Mouse (Mus musculus): ENCODE measurements around the gene Dbx1. TPM values are rescaled to one million over a fixed set of nuclear protein-coding genes. Genes with fewer than 3 reads are reported as not detected.

The Dbx1 gene
- polyA plus RNA-seq, 1 experiment from 2014 or later: 78.5 TPM

DNA sequence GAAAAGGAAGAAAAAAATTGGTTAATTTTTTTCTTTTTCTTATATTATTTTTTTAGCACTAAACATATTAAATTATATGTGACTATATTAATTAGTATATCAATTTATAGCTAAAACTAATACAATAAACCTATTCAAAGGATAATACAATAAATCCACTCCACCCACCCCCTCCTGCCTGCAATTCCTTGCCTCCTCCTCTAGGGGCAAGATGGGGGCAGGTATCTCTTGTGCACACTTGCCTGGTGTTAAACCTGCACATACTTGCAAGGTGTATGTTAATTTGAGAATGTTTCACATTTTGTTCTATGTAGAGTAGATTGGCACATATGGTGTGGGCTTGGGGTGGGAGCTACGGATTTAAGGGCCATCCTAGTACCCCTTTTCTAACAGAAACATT is 16.5 kb downstream of the Dbx1 start:
- peaks cover 88% of the 10 kb centered on the region for H3K27me3 ChIP-seq
- H3K4me2 ChIP-seq (replicated peaks): no peak overlapping the region
- ATAC-seq: no peak
- H3K27ac ChIP-seq: no peak overlapping the region
- H3K36me3 ChIP-seq: no peaks in the 10 kb centered on the region
- no peak overlapping the region for H3K9ac ChIP-seq (replicated peaks)
- H3K4me3 ChIP-seq (replicated peaks): no peak overlapping the region
- 92% methylated on average over 1 of the region's 1 CpGs for WGBS
- H3K9me3 ChIP-seq: no peaks in the 10 kb centered on the region
- peaks cover 5% of the 10 kb centered on the region; the same call in 1 of the 2 replicates for H3K4me1 ChIP-seq (replicated peaks)

DNA sequence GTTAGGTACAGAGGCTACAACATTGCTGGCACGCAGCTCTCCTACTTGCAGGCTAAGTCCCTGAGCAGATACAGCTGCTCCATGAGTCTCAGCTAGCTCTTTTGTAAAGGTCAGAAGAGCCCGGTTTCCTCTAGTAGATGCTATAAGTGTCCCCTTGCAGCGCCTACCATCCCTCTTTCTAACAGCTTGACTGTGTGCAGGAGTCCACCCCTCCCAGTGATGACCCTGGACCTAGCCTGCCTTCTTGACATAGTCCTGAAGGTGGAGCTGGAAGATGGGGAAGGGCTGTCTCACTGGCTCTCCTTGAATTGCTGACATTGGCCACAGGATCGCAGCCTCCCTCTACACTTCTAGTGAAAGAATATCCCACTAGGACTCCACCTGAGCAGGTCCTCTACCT is 19.6 kb downstream of the Dbx1 start:
- Histone ChIP-seq H3K9me3 (no peaks in the 10 kb centered on the region), H3K36me3 (no peaks in the 10 kb centered on the region), H3K4me3 (replicated peaks) (no peak overlapping the region), H3K27me3 (peaks cover 84% of the 10 kb centered on the region), H3K4me2 (replicated peaks) (peak overlapping the region; percentile 34; the same call in 1 of the 2 replicates), H3K9ac (replicated peaks) (no peak overlapping the region), H3K27ac (no peak overlapping the region), H3K4me1 (replicated peaks) (peaks cover 5% of the 10 kb centered on the region; the same call in 1 of the 2 replicates)
- ATAC-seq: peak; percentile 25
- WGBS: 64% methylated on average over 4 of the region's 4 CpGs

DNA sequence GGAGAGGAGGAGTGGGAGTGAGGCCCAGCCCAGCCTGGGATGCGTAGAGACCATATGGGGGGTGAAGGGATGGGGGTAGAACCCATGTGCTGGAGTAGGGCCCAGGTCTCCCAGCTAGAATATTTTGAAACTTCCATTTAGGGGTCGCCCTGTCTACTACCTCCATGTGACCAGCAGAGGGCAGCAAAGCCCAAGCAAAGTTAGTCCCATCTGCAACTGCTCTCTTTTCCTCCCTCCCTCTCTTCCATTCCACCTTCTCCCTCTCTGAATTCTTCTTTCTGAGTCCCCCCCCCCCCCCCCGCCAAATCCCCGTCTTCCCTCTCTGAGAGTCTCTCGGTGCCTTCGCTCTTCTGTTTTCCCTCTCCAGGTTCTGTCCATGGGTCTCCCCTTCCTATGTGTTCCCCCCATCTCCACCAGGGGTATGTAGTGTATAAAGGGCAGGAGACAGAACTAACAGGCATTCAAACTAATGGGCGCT is 20.4 kb downstream of the Dbx1 start:
- peak overlapping the region; percentile 34 for H3K4me2 ChIP-seq (replicated peaks)
- 5% methylated on average over 6 of the region's 7 CpGs for WGBS
- H3K4me3 ChIP-seq (replicated peaks): no peak overlapping the region
- no peaks in the 10 kb centered on the region for H3K9me3 ChIP-seq
- H3K4me1 ChIP-seq (replicated peaks): peaks cover 5% of the 10 kb centered on the region; the same call in 1 of the 2 replicates
- no peak overlapping the region for H3K9ac ChIP-seq (replicated peaks)
- no peaks in the 10 kb centered on the region for H3K36me3 ChIP-seq
- ATAC-seq: peak; percentile 81
- H3K27ac ChIP-seq: no peak overlapping the region
- peaks cover 79% of the 10 kb centered on the region for H3K27me3 ChIP-seq

DNA sequence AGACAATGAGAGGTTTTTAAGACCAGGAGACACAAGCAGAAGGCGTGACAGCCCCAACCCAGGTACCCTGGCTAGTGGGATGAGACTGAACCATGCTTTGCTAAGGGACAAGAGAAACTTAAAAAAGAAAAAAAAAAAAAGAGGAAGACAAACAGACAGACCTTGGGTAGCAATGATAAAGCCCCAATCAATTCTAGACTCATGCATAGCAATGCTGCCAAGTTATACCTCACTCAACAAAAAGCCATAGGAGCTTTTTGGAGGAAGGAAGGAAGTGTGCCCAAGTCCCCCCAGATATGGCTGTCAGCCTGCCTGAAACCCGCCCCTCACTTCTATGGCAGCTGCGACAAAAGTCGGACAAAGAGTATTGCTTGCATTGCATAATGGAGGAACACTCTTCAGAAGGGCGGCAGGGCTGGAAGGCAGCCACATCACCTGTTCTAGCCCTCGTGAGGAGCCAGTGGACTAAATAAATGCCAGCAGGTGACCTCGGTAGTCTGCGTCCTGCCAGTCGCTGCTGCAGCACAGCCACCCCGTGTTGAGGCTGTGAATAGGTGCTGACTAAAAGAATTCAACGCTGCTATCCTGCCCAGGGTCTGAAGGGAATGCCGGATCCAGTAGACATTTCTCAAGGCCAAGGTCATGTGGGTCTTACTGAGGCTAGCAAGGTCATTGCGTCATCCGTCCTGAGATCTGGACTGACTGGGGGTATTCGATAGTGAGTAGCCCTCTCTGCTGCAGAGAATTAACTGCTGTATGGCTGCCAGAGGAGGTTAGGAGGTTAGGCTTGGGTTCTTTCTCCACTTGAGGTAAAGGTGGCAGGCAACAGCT is 31.5 kb downstream of the Dbx1 start:
- no peak for ATAC-seq
- Histone ChIP-seq H3K9ac (replicated peaks) (no peak overlapping the region), H3K36me3 (peaks cover 30% of the 10 kb centered on the region), H3K4me1 (replicated peaks) (peaks cover 12% of the 10 kb centered on the region; the same call in 1 of the 2 replicates), H3K4me2 (replicated peaks) (no peak overlapping the region), H3K4me3 (replicated peaks) (no peak overlapping the region), H3K27ac (no peak overlapping the region), H3K27me3 (peaks cover 2% of the 10 kb centered on the region; the same call in 1 of the 2 replicates), H3K9me3 (no peaks in the 10 kb centered on the region)
- WGBS: 88% methylated on average over 15 of the region's 15 CpGs

DNA sequence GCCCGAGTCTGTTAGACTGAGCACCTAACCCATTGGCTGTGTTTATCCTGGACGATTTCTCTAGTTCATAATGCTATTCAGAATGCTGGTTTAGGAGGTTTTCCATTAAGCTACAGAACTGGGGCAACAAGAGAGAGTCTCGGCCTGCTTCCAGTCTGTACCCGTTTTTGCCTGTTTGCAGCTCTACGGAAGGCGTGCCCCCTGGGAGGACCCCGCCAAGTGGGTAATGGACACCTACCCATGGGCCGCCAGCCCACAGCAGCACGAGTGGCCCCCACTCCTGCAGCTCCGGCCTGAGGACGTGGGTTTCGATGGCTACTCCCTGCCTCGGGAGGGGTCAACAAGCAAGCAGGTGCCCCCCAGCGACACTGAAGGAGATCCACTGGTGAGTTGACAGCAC is 32.4 kb downstream of the Dbx1 start:
- WGBS: 92% methylated on average over 14 of the region's 14 CpGs
- Histone ChIP-seq H3K9ac (replicated peaks) (no peak overlapping the region), H3K4me1 (replicated peaks) (peaks cover 4% of the 10 kb centered on the region; the same call in 1 of the 2 replicates), H3K9me3 (no peaks in the 10 kb centered on the region), H3K4me3 (replicated peaks) (no peak overlapping the region), H3K27ac (no peak overlapping the region), H3K27me3 (peaks cover 2% of the 10 kb centered on the region; the same call in 1 of the 2 replicates), H3K36me3 (peaks cover 38% of the 10 kb centered on the region), H3K4me2 (replicated peaks) (no peak overlapping the region)
- no peak for ATAC-seq

- no peak overlapping the region for H3K4me3 ChIP-seq (replicated peaks)
- no peaks in the 10 kb centered on the region for H3K9me3 ChIP-seq
- H3K9ac ChIP-seq (replicated peaks): no peak overlapping the region
- no peak overlapping the region for H3K27ac ChIP-seq
- no peaks in the 10 kb centered on the region; the same call in 1 of the 2 replicates for H3K27me3 ChIP-seq
- 59% methylated on average over 13 of the region's 13 CpGs for WGBS
- H3K36me3 ChIP-seq: peaks cover 54% of the 10 kb centered on the region
- ATAC-seq: peak; percentile 71
- no peak overlapping the region for H3K4me2 ChIP-seq (replicated peaks)
- H3K4me1 ChIP-seq (replicated peaks): no peaks in the 10 kb centered on the region
Observed at GRCm38 (mm10) chr7:49601191-49601975, 35.3 kb downstream of the Dbx1 start.

GRCm38 (mm10) chr7:49599950-49600349 is 36.7 kb downstream of the Dbx1 start:
- Histone ChIP-seq H3K27ac (no peak overlapping the region), H3K27me3 (no peaks in the 10 kb centered on the region), H3K9ac (replicated peaks) (no peak overlapping the region), H3K4me1 (replicated peaks) (no peaks in the 10 kb centered on the region), H3K4me2 (replicated peaks) (no peak overlapping the region), H3K4me3 (replicated peaks) (no peak overlapping the region), H3K36me3 (peaks cover 52% of the 10 kb centered on the region), H3K9me3 (no peaks in the 10 kb centered on the region)
- no peak for ATAC-seq
- 92% methylated on average over 3 of the region's 3 CpGs for WGBS

GRCm38 (mm10) chr7:49598225-49598624 is 38.4 kb downstream of the Dbx1 start:
- H3K4me2 ChIP-seq (replicated peaks): no peak overlapping the region
- H3K27me3 ChIP-seq: no peaks in the 10 kb centered on the region
- H3K9me3 ChIP-seq: no peaks in the 10 kb centered on the region
- no peak overlapping the region for H3K4me3 ChIP-seq (replicated peaks)
- H3K9ac ChIP-seq (replicated peaks): no peak overlapping the region
- H3K36me3 ChIP-seq: peaks cover 61% of the 10 kb centered on the region
- H3K27ac ChIP-seq: no peak overlapping the region
- H3K4me1 ChIP-seq (replicated peaks): no peaks in the 10 kb centered on the region
- no peak for ATAC-seq
- 96% methylated on average over 13 of the region's 13 CpGs for WGBS

DNA sequence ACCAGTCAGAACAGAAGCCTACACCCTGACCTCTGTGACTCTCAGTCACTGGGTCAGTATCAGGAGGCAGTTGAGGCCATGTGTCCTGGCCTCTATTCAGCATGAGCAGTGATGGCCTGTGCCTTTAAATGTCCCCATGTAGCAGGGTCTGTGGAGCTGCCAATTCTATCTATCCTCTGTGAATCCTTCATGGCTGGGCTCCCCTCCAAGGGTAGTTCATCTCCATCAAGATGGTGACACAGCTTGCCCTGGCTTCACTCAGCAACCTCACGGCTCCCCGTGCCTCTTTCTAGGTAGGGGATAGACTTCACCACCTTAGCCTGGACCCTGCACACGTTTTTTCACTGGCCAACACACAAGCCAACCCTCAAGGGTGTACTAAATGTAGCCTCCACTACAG is 38.9 kb downstream of the Dbx1 start:
- Histone ChIP-seq H3K4me3 (replicated peaks) (no peak overlapping the region), H3K9ac (replicated peaks) (no peak overlapping the region), H3K4me1 (replicated peaks) (no peaks in the 10 kb centered on the region), H3K36me3 (peaks cover 66% of the 10 kb centered on the region), H3K27ac (no peak overlapping the region), H3K9me3 (no peaks in the 10 kb centered on the region), H3K4me2 (replicated peaks) (no peak overlapping the region), H3K27me3 (no peaks in the 10 kb centered on the region)
- ATAC-seq: no peak
- WGBS: 87% methylated on average over 3 of the region's 3 CpGs

DNA sequence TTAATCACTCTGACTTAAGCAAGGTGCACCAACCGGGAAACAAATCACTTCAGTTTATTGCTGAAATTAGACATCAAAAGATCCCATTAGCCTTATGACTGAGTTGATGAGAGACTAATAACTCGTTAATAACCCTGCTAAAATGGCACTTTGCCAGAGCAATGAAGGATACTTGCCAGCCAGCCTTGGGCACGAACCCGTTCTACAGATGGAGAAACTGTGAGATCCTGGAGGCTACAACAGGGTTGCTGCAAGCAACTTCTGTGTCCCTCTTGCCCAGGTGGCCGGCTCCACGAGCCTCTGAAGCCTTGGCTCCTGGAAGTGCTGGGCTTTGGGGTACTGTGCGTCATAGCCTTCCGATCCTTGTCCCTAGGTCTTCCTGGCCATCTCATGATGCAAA is 47.0 kb downstream of the Dbx1 start:
- H3K36me3 ChIP-seq: peaks cover 82% of the 10 kb centered on the region
- no peaks in the 10 kb centered on the region for H3K9me3 ChIP-seq
- H3K27ac ChIP-seq: no peak overlapping the region
- no peak for ATAC-seq
- no peak overlapping the region for H3K9ac ChIP-seq (replicated peaks)
- WGBS: 92% methylated on average over 8 of the region's 8 CpGs
- H3K4me3 ChIP-seq (replicated peaks): no peak overlapping the region
- no peaks in the 10 kb centered on the region for H3K27me3 ChIP-seq
- no peaks in the 10 kb centered on the region for H3K4me1 ChIP-seq (replicated peaks)
- no peak overlapping the region for H3K4me2 ChIP-seq (replicated peaks)

DNA sequence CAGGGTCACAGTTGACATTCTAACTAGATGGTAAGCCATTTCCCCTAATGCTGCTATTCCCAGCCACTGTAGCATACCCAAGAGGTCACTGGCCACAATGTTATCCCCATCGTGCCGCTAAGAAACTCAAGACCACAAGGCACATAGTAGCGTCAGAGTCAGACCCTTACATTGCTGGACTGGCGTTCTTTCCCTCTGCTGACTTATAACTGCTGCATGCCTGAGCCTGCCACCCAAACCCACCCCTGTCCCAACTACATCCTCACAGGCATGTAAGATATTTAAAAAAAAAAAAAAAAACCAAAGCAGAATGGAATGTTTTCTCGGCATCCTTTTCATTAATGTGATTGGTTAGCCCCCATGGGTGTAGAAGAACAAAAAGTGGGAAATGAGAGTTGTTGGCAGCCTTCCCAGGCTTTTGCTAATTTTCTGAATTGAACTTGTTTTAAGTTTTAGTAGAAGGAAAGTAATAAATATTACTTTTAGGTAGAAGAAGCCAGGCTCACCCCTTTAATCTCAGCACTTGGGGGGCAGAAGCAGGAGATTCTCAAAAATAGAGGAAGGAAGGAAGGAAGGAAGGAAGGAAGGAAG is 50.0 kb downstream of the Dbx1 start:
- Histone ChIP-seq H3K27me3 (no peaks in the 10 kb centered on the region), H3K36me3 (peaks cover 74% of the 10 kb centered on the region)
- WGBS: 82% methylated on average over 5 of the region's 5 CpGs

GRCm38 (mm10) chr7:49583176-49583575 is 53.5 kb downstream of the Dbx1 start:
- Histone ChIP-seq H3K27ac (no peak overlapping the region), H3K27me3 (no peaks in the 10 kb centered on the region), H3K4me2 (replicated peaks) (no peak overlapping the region), H3K36me3 (peaks cover 56% of the 10 kb centered on the region), H3K9me3 (no peaks in the 10 kb centered on the region), H3K9ac (replicated peaks) (no peak overlapping the region), H3K4me1 (replicated peaks) (no peaks in the 10 kb centered on the region), H3K4me3 (replicated peaks) (no peak overlapping the region)
- 87% methylated on average over 6 of the region's 6 CpGs for WGBS
- no peak for ATAC-seq

More for the DNA sequence above, 50.0 kb downstream of the Dbx1 start:
- H3K9me3 ChIP-seq: no peaks in the 10 kb centered on the region
- no peak overlapping the region for H3K9ac ChIP-seq (replicated peaks)
- H3K4me1 ChIP-seq (replicated peaks): no peaks in the 10 kb centered on the region
- no peak overlapping the region for H3K27ac ChIP-seq
- ATAC-seq: no peak
- no peak overlapping the region for H3K4me2 ChIP-seq (replicated peaks)
- H3K4me3 ChIP-seq (replicated peaks): no peak overlapping the region
